Mouse (Mus musculus) intestine, embryonic 16.5 days (tissue): ENCODE measurements around the gene Smyd5. TPM values are rescaled to one million over a fixed set of nuclear protein-coding genes. Genes with fewer than 3 reads are reported as not detected.

Experiments
- ATAC-seq: fragments of 200-750 bp; cut with Nextera tagmentation; 2 replicates; pipeline ENCODE4 v1.8.0; 2017; ENCODE audit warnings: moderate TSS enrichment, moderate library complexity
- H3K27ac ChIP-seq: fragments of 300-500 bp; sonication (generic); 2 replicates; pipeline ENCODE4 v1.5.1; 2014; ENCODE audit warnings: mild to moderate bottlenecking, low read length
- H3K27me3 ChIP-seq: fragments of 300-500 bp; sonication (generic); replicated peaks from 2 replicates; pipeline ENCODE4 v1.6.1; 2014; ENCODE audit warnings: low read length, control low read depth, mixed read lengths; ENCODE audit not compliant: control insufficient read depth, insufficient read depth
- H3K36me3 ChIP-seq: fragments of 300-500 bp; sonication (generic); 2 replicates; pipeline ENCODE4 v1.6.1; 2014; ENCODE audit warnings: low read length, control low read depth; ENCODE audit not compliant: control insufficient read depth, insufficient read depth
- H3K4me1 ChIP-seq: fragments of 300-500 bp; sonication (generic); 2 replicates; pipeline ENCODE4 v1.6.1; 2014; ENCODE audit warnings: low read length, control low read depth, mixed read lengths; ENCODE audit not compliant: control insufficient read depth, insufficient read depth
- H3K4me2 ChIP-seq: fragments of 300-500 bp; sonication (generic); 2 replicates; pipeline ENCODE4 v1.6.1; 2014; ENCODE audit warnings: low read depth, low read length, control low read depth
- H3K4me3 ChIP-seq: fragments of 300-500 bp; sonication (generic); 2 replicates; pipeline ENCODE4 v1.5.1; 2014; ENCODE audit warnings: mild to moderate bottlenecking, low read length
- H3K9ac ChIP-seq: fragments of 300-500 bp; sonication (generic); 2 replicates; pipeline ENCODE4 v1.6.1; 2014; ENCODE audit warnings: low read depth, low read length
- H3K9me3 ChIP-seq: fragments of 300-500 bp; sonication (generic); 2 replicates; pipeline ENCODE4 v1.6.1; 2016; ENCODE audit warnings: low read length, control low read depth; ENCODE audit not compliant: control insufficient read depth
- WGBS: fragments of 180-500 bp; shearing (Covaris S2); extraction: QIAGEN DNeasy Blood & Tissue Kit; methylation state at CpG from one replicate; pipeline ENCODE4 v1.1.7; 2014; 5-methylcytosine and 5-hydroxymethylcytosine counted together
- polyA plus RNA-seq: library from polyadenylated mRNA; unstranded; fragments of >200 nt; fragmentation: Nextera tagmentation; extraction: Ambion mirVana; gene quantifications from 2 replicates; pipeline ENCODE4 v1.2.1, GENCODE M21; 2015

Smyd5 gene
- polyA plus RNA-seq, 1 experiment from 2014 or later: 52.5 TPM

- no peak for ATAC-seq
- no peak overlapping the region for H3K4me2 ChIP-seq
- no peak overlapping the region for H3K27ac ChIP-seq
- H3K4me3 ChIP-seq: no peak overlapping the region
- 81% methylated on average over 5 of the region's 5 CpGs for WGBS
- H3K4me1 ChIP-seq: peaks cover 11% of the 10 kb centered on the region
- peaks cover 31% of the 10 kb centered on the region for H3K27me3 ChIP-seq
- H3K9ac ChIP-seq: no peak overlapping the region
- no peaks in the 10 kb centered on the region for H3K36me3 ChIP-seq
- no peaks in the 10 kb centered on the region for H3K9me3 ChIP-seq
These were observed 48.2 kb downstream of the Smyd5 start for GRCm38 (mm10) chr6:85479979-85480378.

DNA sequence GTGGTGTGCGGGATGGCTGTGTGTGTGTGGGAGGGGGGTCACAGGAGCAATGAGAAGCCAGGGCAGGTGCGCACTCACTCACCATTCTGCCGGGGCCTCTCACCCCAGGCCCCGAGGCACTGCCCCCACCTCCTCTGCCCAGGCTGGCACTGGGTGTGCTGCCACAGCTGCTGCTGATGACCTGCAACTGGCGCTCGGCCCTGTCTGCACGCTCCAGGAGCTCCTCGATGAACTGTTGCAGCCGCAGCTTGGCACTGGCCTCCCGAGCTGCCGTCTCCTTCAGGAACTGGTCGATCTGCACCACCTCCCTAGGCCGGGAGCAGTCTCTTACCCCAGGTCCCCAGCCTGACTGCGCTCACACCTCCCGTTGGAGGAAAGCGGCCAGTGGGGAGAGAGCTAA is 48.9 kb downstream of the Smyd5 start:
- no peak for ATAC-seq
- no peak overlapping the region for H3K4me2 ChIP-seq
- 63% methylated on average over 16 of the region's 16 CpGs for WGBS

GRCm38 (mm10) chr6:85483843-85484721 is 52.3 kb downstream of the Smyd5 start:
- no peaks in the 10 kb centered on the region for H3K36me3 ChIP-seq
- H3K4me1 ChIP-seq: peaks cover 11% of the 10 kb centered on the region
- peak overlapping the region; percentile 56 for H3K4me2 ChIP-seq
- H3K9ac ChIP-seq: no peak overlapping the region
- H3K27me3 ChIP-seq: peaks cover 33% of the 10 kb centered on the region
- H3K4me3 ChIP-seq: peak overlapping the region; percentile 47
- H3K27ac ChIP-seq: no peak overlapping the region
- H3K9me3 ChIP-seq: no peaks in the 10 kb centered on the region
- peak; percentile 58; the same call in 1 of the 2 replicates for ATAC-seq
- WGBS: 2% methylated on average over 80 of the region's 92 CpGs

More for the DNA sequence above, 48.9 kb downstream of the Smyd5 start:
- Histone ChIP-seq H3K9me3 (no peaks in the 10 kb centered on the region), H3K27ac (no peak overlapping the region), H3K27me3 (peaks cover 35% of the 10 kb centered on the region), H3K4me3 (no peak overlapping the region), H3K9ac (no peak overlapping the region), H3K36me3 (no peaks in the 10 kb centered on the region), H3K4me1 (peaks cover 11% of the 10 kb centered on the region)

DNA sequence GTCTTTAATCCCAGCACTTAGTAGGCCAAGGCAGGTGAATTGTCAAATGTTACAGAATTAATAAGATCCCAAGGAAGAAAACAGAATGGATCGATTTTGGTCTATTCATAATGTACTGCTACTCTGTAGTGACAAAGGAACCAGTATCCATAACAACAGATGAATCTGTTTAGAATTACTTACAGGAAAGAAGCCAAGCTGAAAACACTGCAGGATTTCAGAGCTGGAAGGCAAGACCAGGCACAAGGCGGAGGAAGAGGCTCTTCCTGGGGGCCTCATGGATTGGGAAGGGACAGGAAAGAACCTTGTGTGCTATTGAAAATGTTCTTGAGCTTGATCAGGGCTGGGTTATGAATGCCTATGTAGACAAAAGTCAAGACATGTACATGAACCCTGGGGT is 53.9 kb downstream of the Smyd5 start:
- WGBS: 70% methylated on average over 2 of the region's 2 CpGs

GRCm38 (mm10) chr6:85488510-85488909 is 56.7 kb downstream of the Smyd5 start:
- H3K4me1 ChIP-seq: peaks cover 11% of the 10 kb centered on the region
- ATAC-seq: no peak
- H3K36me3 ChIP-seq: no peaks in the 10 kb centered on the region
- H3K27me3 ChIP-seq: peaks cover 21% of the 10 kb centered on the region
- no peak overlapping the region for H3K4me3 ChIP-seq
- H3K4me2 ChIP-seq: no peak overlapping the region
- H3K27ac ChIP-seq: no peak overlapping the region
- H3K9ac ChIP-seq: no peak overlapping the region
- no peaks in the 10 kb centered on the region for H3K9me3 ChIP-seq
- 68% methylated on average over 4 of the region's 4 CpGs for WGBS

More for the DNA sequence above, 53.9 kb downstream of the Smyd5 start:
- Histone ChIP-seq H3K4me3 (no peak overlapping the region), H3K9me3 (no peaks in the 10 kb centered on the region), H3K27ac (no peak overlapping the region), H3K9ac (no peak overlapping the region), H3K36me3 (no peaks in the 10 kb centered on the region), H3K27me3 (peaks cover 28% of the 10 kb centered on the region), H3K4me1 (peaks cover 11% of the 10 kb centered on the region), H3K4me2 (no peak overlapping the region)
- ATAC-seq: no peak

- no peaks in the 10 kb centered on the region for H3K36me3 ChIP-seq
- no peak overlapping the region for H3K27ac ChIP-seq
- no peaks in the 10 kb centered on the region; the same call in 1 of the 2 replicates for H3K4me1 ChIP-seq
- no peak overlapping the region for H3K9ac ChIP-seq
- no peak overlapping the region for H3K4me3 ChIP-seq
- no peak for ATAC-seq
- no peaks in the 10 kb centered on the region for H3K9me3 ChIP-seq
- H3K27me3 ChIP-seq: peaks cover 9% of the 10 kb centered on the region
- H3K4me2 ChIP-seq: no peak overlapping the region
- WGBS: 60% methylated on average over 3 of the region's 3 CpGs
These were observed 57.9 kb downstream of the Smyd5 start for GRCm38 (mm10) chr6:85489717-85490116.

GRCm38 (mm10) chr6:85490252-85490651 is 58.5 kb downstream of the Smyd5 start:
- Histone ChIP-seq H3K27me3 (peaks cover 4% of the 10 kb centered on the region), H3K9ac (no peak overlapping the region), H3K27ac (no peak overlapping the region), H3K4me1 (no peaks in the 10 kb centered on the region), H3K36me3 (no peaks in the 10 kb centered on the region), H3K9me3 (no peaks in the 10 kb centered on the region), H3K4me2 (no peak overlapping the region), H3K4me3 (no peak overlapping the region)
- 80% methylated on average over 4 of the region's 4 CpGs for WGBS
- no peak for ATAC-seq

- no peaks in the 10 kb centered on the region for H3K9me3 ChIP-seq
- no peak overlapping the region for H3K27ac ChIP-seq
- H3K9ac ChIP-seq: no peak overlapping the region
- no peaks in the 10 kb centered on the region for H3K27me3 ChIP-seq
- no peaks in the 10 kb centered on the region for H3K4me1 ChIP-seq
- no peaks in the 10 kb centered on the region for H3K36me3 ChIP-seq
- no peak overlapping the region for H3K4me3 ChIP-seq
- H3K4me2 ChIP-seq: no peak overlapping the region
- 90% methylated on average over 3 of the region's 3 CpGs for WGBS
- no peak for ATAC-seq
These were observed 59.8 kb downstream of the Smyd5 start for GRCm38 (mm10) chr6:85491606-85492005.
